Mouse (Mus musculus): ENCODE measurements at regions not wholly inside any gene's neighbourhood (a gene's known extent, or its start where the extent isn't known, plus 50 kb on each side); places are given as distances from the start of the nearest gene placed in this dataset.

DNA sequence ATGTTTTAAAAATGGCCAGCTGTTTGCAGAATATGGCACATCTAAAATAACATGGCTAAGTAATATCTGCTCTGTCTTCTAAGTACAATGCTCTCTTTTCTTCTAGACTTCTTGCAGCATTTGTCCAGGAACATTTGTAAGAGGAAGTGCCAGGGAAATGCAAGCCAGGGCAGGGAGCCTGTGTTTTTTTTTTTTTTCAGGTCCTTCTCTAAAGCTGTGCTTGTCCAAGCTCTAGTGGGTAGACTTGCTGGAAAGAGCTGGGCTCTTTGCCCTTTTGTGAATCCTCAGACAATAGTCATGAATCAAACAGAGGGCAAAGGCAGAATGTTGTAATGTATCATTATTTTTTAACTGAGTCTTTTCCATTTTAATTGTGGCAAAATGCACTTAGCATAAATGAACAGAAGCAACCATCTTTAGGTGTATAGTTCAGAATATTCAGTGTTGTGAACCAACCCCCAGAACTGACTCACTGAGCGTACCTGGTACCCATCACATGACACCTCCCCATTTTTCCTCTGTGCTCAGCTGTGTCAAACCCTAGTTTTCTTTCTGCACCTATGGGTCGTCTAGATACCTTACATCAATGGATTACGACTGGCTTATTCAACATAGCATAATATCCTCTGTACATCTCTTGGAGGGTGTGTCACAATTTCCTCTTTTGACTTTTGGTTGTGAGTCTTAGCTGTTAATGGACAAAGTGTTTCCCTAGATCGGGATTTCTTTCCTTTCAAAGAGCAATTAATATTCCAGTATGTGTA is 160.5 kb upstream of the 4933402D24Rik start:
- TF ChIP-seq CTCF (IDR thresholded peaks at IDR 0.05; ENCODE audit: extremely low read depth, insufficient read depth, insufficient read length, insufficient replicate concordance): no peak
- no peak for TF ChIP-seq POLR2A (IDR thresholded peaks at IDR 0.05; ENCODE audit: low read depth, low read length)

Data from spleen, adult 2 months (tissue).